Mouse (Mus musculus) midbrain, postnatal 0 days (tissue): ENCODE measurements around the gene Ift122. TPM values are rescaled to one million over a fixed set of nuclear protein-coding genes. Genes with fewer than 3 reads are reported as not detected.

Experiments
- ATAC-seq: fragments of 200-750 bp; cut with Nextera tagmentation; 2 replicates; pipeline ENCODE4 v1.8.0; 2017; ENCODE audit warnings: moderate number of reproducible peaks, mild to moderate bottlenecking, moderate TSS enrichment, moderate library complexity; ENCODE audit not compliant: low FRiP score
- DNase-seq: peaks from one replicate; pipeline ENCODE4 v3.0.0-alpha.2; 2015; ENCODE audit warnings: low spot score
- H3K27ac ChIP-seq: fragments of 300-500 bp; sonication (generic); 2 replicates; pipeline ENCODE4 v1.5.1; 2014; ENCODE audit warnings: low read depth, mild to moderate bottlenecking, low read length, mixed read lengths
- H3K27me3 ChIP-seq: fragments of 300-500 bp; sonication (generic); 2 replicates; pipeline ENCODE4 v1.6.1; 2014; ENCODE audit warnings: low read length, control low read depth, mixed read lengths; ENCODE audit not compliant: insufficient read depth
- H3K36me3 ChIP-seq: fragments of 300-500 bp; sonication (generic); 2 replicates; pipeline ENCODE4 v1.6.1; 2014; ENCODE audit warnings: low read length, control low read depth, mixed read lengths; ENCODE audit not compliant: insufficient read depth
- H3K4me1 ChIP-seq: fragments of 300-500 bp; sonication (generic); 2 replicates; pipeline ENCODE4 v1.6.1; 2014; ENCODE audit warnings: mild to moderate bottlenecking, control low read depth, antibody characterized with exemption, low read length, mixed read lengths; ENCODE audit not compliant: insufficient read depth
- H3K4me2 ChIP-seq: fragments of 300-500 bp; sonication (generic); 2 replicates; pipeline ENCODE4 v1.6.1; 2014; ENCODE audit warnings: low read depth, mild to moderate bottlenecking, low read length, mixed read lengths; ENCODE audit not compliant: poor library complexity, severe bottlenecking
- H3K4me3 ChIP-seq: fragments of 300-500 bp; sonication (generic); 2 replicates; pipeline ENCODE4 v1.5.1; 2014; ENCODE audit warnings: low read depth, mild to moderate bottlenecking, low read length, moderate library complexity
- H3K9ac ChIP-seq: fragments of 300-500 bp; sonication (generic); replicated peaks from 2 replicates; pipeline ENCODE4 v1.6.1; 2014; ENCODE audit warnings: mild to moderate bottlenecking, low read length, moderate library complexity, mixed read lengths; ENCODE audit not compliant: poor library complexity, severe bottlenecking
- H3K9me3 ChIP-seq: fragments of 300-500 bp; sonication (generic); 2 replicates; pipeline ENCODE4 v1.6.1; 2016; ENCODE audit warnings: low read length, control low read depth
- CTCF ChIP-seq: IDR thresholded peaks from 2 replicates; pipeline ENCODE4 v1.5.1; 2016; ENCODE audit warnings: antibody characterized with exemption, mild to moderate bottlenecking
- WGBS: fragments of 180-500 bp; shearing (Covaris S2); extraction: QIAGEN DNeasy Blood & Tissue Kit; methylation state at CpG from one replicate; pipeline ENCODE4 v1.1.7; 2014; 5-methylcytosine and 5-hydroxymethylcytosine counted together
- polyA plus RNA-seq: library from polyadenylated mRNA; unstranded; fragments of >200 nt; fragmentation: Nextera tagmentation; extraction: Ambion mirVana; gene quantifications from 2 replicates; pipeline ENCODE4 v1.2.1, GENCODE M21; 2015
- total RNA-seq: library from RNA; depleted of rRNA; stranded (reverse); fragments of >200 nt; gene quantifications from 2 replicates; pipeline ENCODE4 v1.2.3, GENCODE M21; 2014

The Ift122 gene
- total and polyA plus RNA-seq, 2 experiments from 2014 or later, result 24.3 to 31.7 TPM

DNA sequence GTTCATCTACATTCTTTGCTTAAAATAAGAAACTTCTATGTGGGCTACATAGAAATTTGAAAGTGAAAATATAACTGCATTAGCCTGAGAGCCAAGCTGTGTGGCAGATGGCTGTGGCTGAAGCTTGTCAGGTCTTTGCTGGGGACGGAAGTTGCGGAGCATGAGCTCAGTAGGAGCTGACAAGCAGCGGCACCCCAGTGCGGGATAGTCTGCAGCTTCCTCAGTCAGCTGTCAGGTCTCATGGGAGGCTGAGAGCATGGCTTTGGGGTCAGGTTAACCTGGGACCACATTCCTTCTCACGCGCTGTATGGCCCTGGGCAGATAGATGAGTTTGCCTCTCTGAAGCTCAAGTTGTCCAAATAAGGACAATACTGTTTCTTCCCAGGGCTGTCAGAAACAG lies 37.8 kb downstream of the Ift122 start:
- Histone ChIP-seq H3K36me3 (peaks cover 30% of the 10 kb centered on the region), H3K4me1 (no peaks in the 10 kb centered on the region), H3K27ac (no peak overlapping the region), H3K4me2 (no peak overlapping the region), H3K4me3 (no peak overlapping the region), H3K27me3 (no peaks in the 10 kb centered on the region), H3K9me3 (no peaks in the 10 kb centered on the region), H3K9ac (no peak overlapping the region)
- WGBS, result 59% methylated on average over 6 of the region's 6 CpGs
- ATAC-seq (no peak), DNase-seq (no peak)
- TF ChIP-seq CTCF, result no peak

GRCm38 (mm10) chr6:115891497-115892061 lies 38.3 kb downstream of the Ift122 start:
- Histone ChIP-seq H3K9me3 (no peaks in the 10 kb centered on the region), H3K4me1 (no peaks in the 10 kb centered on the region), H3K9ac (no peak overlapping the region), H3K27me3 (no peaks in the 10 kb centered on the region), H3K36me3 (peaks cover 33% of the 10 kb centered on the region), H3K4me3 (no peak overlapping the region), H3K27ac (no peak overlapping the region; the same call in 1 of the 2 replicates), H3K4me2 (no peak overlapping the region)
- no peak for TF ChIP-seq CTCF
- ATAC-seq (peak; percentile 52; the same call in 1 of the 2 replicates), DNase-seq (peak; percentile 80)
- WGBS, result 23% methylated on average over 8 of the region's 8 CpGs

DNA sequence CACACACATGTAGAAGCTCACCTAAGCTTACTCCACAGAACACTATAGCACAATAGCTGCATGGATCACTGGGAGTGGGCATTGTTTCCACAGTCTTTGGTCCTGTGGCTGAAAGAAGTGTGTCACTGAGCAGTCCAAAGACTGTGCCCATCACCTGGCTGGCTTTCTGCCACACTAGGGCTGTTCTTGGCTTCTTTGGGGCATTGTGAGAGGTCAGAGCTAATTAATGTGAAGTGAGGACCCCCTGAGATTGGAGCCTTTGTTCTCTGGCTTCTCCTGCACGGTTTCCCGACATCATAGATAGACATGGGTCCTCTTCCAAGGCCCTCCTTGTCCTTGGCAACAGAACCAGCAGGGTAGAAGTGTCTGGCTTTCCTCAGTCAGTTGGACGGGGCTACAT lies 39.1 kb downstream of the Ift122 start:
- WGBS, result 68% methylated on average over 3 of the region's 3 CpGs
- TF ChIP-seq CTCF, result no peak
- H3K36me3 ChIP-seq, result peaks cover 30% of the 10 kb centered on the region

GRCm38 (mm10) chr6:115896346-115896745 lies 43.1 kb downstream of the Ift122 start:
- no peak overlapping the region for H3K27ac ChIP-seq
- no peak for ATAC-seq
- H3K4me2 ChIP-seq, result no peak overlapping the region
- DNase-seq, result no peak
- no peaks in the 10 kb centered on the region for H3K4me1 ChIP-seq
- WGBS, result 59% methylated on average over 1 of the region's 1 CpGs
- H3K4me3 ChIP-seq, result no peak overlapping the region
- TF ChIP-seq CTCF, result no peak
- no peaks in the 10 kb centered on the region for H3K9me3 ChIP-seq
- H3K9ac ChIP-seq, result no peak overlapping the region
- H3K36me3 ChIP-seq, result peaks cover 29% of the 10 kb centered on the region; the same call in 1 of the 2 replicates
- no peaks in the 10 kb centered on the region for H3K27me3 ChIP-seq

More for the DNA sequence above, 39.1 kb downstream of the Ift122 start:
- DNase-seq (no peak), ATAC-seq (no peak)
- no peak overlapping the region for H3K4me2 ChIP-seq
- no peaks in the 10 kb centered on the region for H3K4me1 ChIP-seq
- no peak overlapping the region for H3K27ac ChIP-seq
- H3K9ac ChIP-seq, result no peak overlapping the region
- H3K27me3 ChIP-seq, result no peaks in the 10 kb centered on the region
- H3K4me3 ChIP-seq, result no peak overlapping the region
- H3K9me3 ChIP-seq, result no peaks in the 10 kb centered on the region

- WGBS, result 75% methylated on average over 4 of the region's 4 CpGs
- Histone ChIP-seq H3K36me3 (peaks cover 29% of the 10 kb centered on the region; the same call in 1 of the 2 replicates), H3K27ac (no peak overlapping the region), H3K9me3 (no peaks in the 10 kb centered on the region), H3K9ac (no peak overlapping the region), H3K4me2 (no peak overlapping the region), H3K4me1 (no peaks in the 10 kb centered on the region), H3K27me3 (no peaks in the 10 kb centered on the region), H3K4me3 (no peak overlapping the region)
- DNase-seq, result no peak
- no peak for ATAC-seq
- TF ChIP-seq CTCF, result no peak
Measured at GRCm38 (mm10) chr6:115897117-115897516, 43.8 kb downstream of the Ift122 start.

GRCm38 (mm10) chr6:115897926-115898520 lies 44.8 kb downstream of the Ift122 start:
- 80% methylated on average over 7 of the region's 7 CpGs for WGBS
- Histone ChIP-seq H3K4me1 (no peaks in the 10 kb centered on the region), H3K36me3 (peaks cover 29% of the 10 kb centered on the region), H3K27ac (no peak overlapping the region), H3K4me2 (no peak overlapping the region), H3K4me3 (no peak overlapping the region), H3K9me3 (no peaks in the 10 kb centered on the region), H3K9ac (no peak overlapping the region), H3K27me3 (no peaks in the 10 kb centered on the region)
- ATAC-seq (no peak), DNase-seq (no peak)
- no peak for TF ChIP-seq CTCF
